Mouse (Mus musculus) liver, postnatal 0 days (tissue): Measurements from ENCODE around the gene Gstm3. TPM values are rescaled to one million over a fixed set of nuclear protein-coding genes. Genes with fewer than 3 reads are reported as not detected.

ENCODE experiments used
- ATAC-seq: fragments of 200-750 bp; cut with Nextera tagmentation; 2 replicates; pipeline ENCODE4 v1.8.0; 2017; ENCODE audit warnings: mild to moderate bottlenecking, moderate library complexity
- DNase-seq: peaks from one replicate; pipeline ENCODE4 v3.0.0-alpha.2; 2016
- H3K27ac ChIP-seq: fragments of 300-500 bp; sonication (generic); 2 replicates; pipeline ENCODE4 v1.5.1; 2014; ENCODE audit warnings: antibody characterized with exemption, moderate library complexity, mild to moderate bottlenecking, low read depth
- H3K27me3 ChIP-seq: fragments of 300-500 bp; sonication (generic); 2 replicates; pipeline ENCODE4 v1.6.1; 2014; ENCODE audit warnings: low read length, control low read depth, mixed read lengths; ENCODE audit not compliant: insufficient read depth
- H3K36me3 ChIP-seq: fragments of 300-500 bp; sonication (generic); replicated peaks from 2 replicates; pipeline ENCODE4 v1.6.1; 2014; ENCODE audit warnings: mild to moderate bottlenecking, control low read depth, low read length, moderate library complexity, mixed read lengths; ENCODE audit not compliant: insufficient read depth
- H3K4me1 ChIP-seq: fragments of 300-500 bp; sonication (generic); 2 replicates; pipeline ENCODE4 v1.6.1; 2014; ENCODE audit warnings: antibody characterized with exemption, mild to moderate bottlenecking, control low read depth; ENCODE audit not compliant: insufficient read depth
- H3K4me2 ChIP-seq: fragments of 300-500 bp; sonication (generic); 2 replicates; pipeline ENCODE4 v1.6.1; 2014; ENCODE audit warnings: low read depth, mild to moderate bottlenecking, low read length, moderate library complexity, mixed read lengths
- H3K4me3 ChIP-seq: fragments of 300-500 bp; sonication (generic); 2 replicates; pipeline ENCODE4 v1.5.1; 2014; ENCODE audit warnings: low read depth, low read length
- H3K9ac ChIP-seq: fragments of 300-500 bp; sonication (generic); replicated peaks from 2 replicates; pipeline ENCODE4 v1.6.1; 2014; ENCODE audit warnings: mild to moderate bottlenecking, moderate library complexity
- H3K9me3 ChIP-seq: fragments of 300-500 bp; sonication (generic); 2 replicates; pipeline ENCODE4 v1.6.1; 2016; ENCODE audit warnings: mild to moderate bottlenecking, control low read depth, low read length, mixed read lengths
- CTCF ChIP-seq: sonication (generic); IDR thresholded peaks from 2 replicates; pipeline ENCODE4 v1.5.1; 2016; ENCODE audit warnings: antibody characterized with exemption, low read depth
- EP300 ChIP-seq: IDR thresholded peaks from 2 replicates; pipeline ENCODE4 v1.6.1; 2016; ENCODE audit warnings: antibody characterized with exemption, low read depth, mild to moderate bottlenecking
- WGBS: fragments of 180-500 bp; shearing (Covaris S2); extraction: QIAGEN DNeasy Blood & Tissue Kit; methylation state at CpG from one replicate; pipeline ENCODE4 v1.1.7; 2014; ENCODE audit not compliant: insufficient replicate concordance; 5-methylcytosine and 5-hydroxymethylcytosine counted together
- polyA plus RNA-seq: library from polyadenylated mRNA; unstranded; fragments of >200 nt; fragmentation: Nextera tagmentation; extraction: Ambion mirVana; gene quantifications from 2 replicates; pipeline ENCODE4 v1.2.1, GENCODE M21; 2015

Gstm3 gene
- polyA plus RNA-seq, 1 experiment from 2014 or later: 1.9 TPM

GRCm38 (mm10) chr3:107935888-107936287, 33.2 kb downstream of the Gstm3 start:
- ATAC-seq: no peak

GRCm38 (mm10) chr3:107935268-107935667, 33.8 kb downstream of the Gstm3 start:
- DNase-seq (no peak), ATAC-seq (no peak)
- Histone ChIP-seq H3K4me3 (no peak overlapping the region), H3K9ac (no peak overlapping the region), H3K36me3 (no peaks in the 10 kb centered on the region), H3K27ac (no peak overlapping the region), H3K4me1 (peaks cover 15% of the 10 kb centered on the region), H3K9me3 (no peaks in the 10 kb centered on the region), H3K27me3 (no peaks in the 10 kb centered on the region), H3K4me2 (no peak overlapping the region)
- 74% methylated on average over 3 of the region's 3 CpGs for WGBS
- no peak for TF ChIP-seq CTCF
- no peak for TF ChIP-seq EP300

More at GRCm38 (mm10) chr3:107935888-107936287, 33.2 kb downstream of the Gstm3 start:
- Histone ChIP-seq H3K27ac (no peak overlapping the region), H3K36me3 (no peaks in the 10 kb centered on the region), H3K9ac (no peak overlapping the region), H3K27me3 (no peaks in the 10 kb centered on the region), H3K4me3 (no peak overlapping the region), H3K4me1 (peaks cover 11% of the 10 kb centered on the region), H3K4me2 (no peak overlapping the region), H3K9me3 (no peaks in the 10 kb centered on the region)
- TF ChIP-seq CTCF (no peak), EP300 (no peak)
- 26% methylated on average over 3 of the region's 3 CpGs for WGBS
- no peak for DNase-seq

GRCm38 (mm10) chr3:107932128-107932527, 37.0 kb downstream of the Gstm3 start:
- Histone ChIP-seq H3K4me2 (no peak overlapping the region), H3K4me1 (peaks cover 13% of the 10 kb centered on the region), H3K4me3 (no peak overlapping the region), H3K36me3 (no peaks in the 10 kb centered on the region), H3K9ac (0 out of 2 replicates have a peak overlapping the region, but pooled peaks have one; percentile 26), H3K27me3 (no peaks in the 10 kb centered on the region), H3K9me3 (no peaks in the 10 kb centered on the region), H3K27ac (peak overlapping the region; percentile 86)
- WGBS: 74% methylated on average over 6 of the region's 6 CpGs
- no peak for DNase-seq
- 0 out of 2 replicates have a peak, but pooled peaks have one; percentile 14 for ATAC-seq
- TF ChIP-seq EP300: no peak
- TF ChIP-seq CTCF: no peak

GRCm38 (mm10) chr3:107931670-107932069, 37.4 kb downstream of the Gstm3 start, which contains the start of gene Gstm7:
Gstm7 (minus strand) TSS chr3:107931817.
- Histone ChIP-seq H3K4me2 (peak within 1 kb of the TSS; percentile 65), H3K4me1 (peaks cover 13% of the 10 kb centered on the region), H3K27me3 (no peaks in the 10 kb centered on the region), H3K9me3 (no peaks in the 10 kb centered on the region), H3K36me3 (no peaks in the 10 kb centered on the region), H3K27ac (peak within 1 kb of the TSS; percentile 86), H3K9ac (peak within 1 kb of the TSS; percentile 26; the same call in 1 of the 2 replicates), H3K4me3 (peak within 1 kb of the TSS; percentile 37)
- DNase-seq: peak; percentile 94
- ATAC-seq: peak; percentile 97
- 7% methylated on average over 10 of the region's 10 CpGs for WGBS
- TF ChIP-seq CTCF: peak; percentile 48
- TF ChIP-seq EP300: peak; percentile 90

GRCm38 (mm10) chr3:107931134-107931533, 37.9 kb downstream of the Gstm3 start:
- H3K9me3 ChIP-seq: no peaks in the 10 kb centered on the region
- no peaks in the 10 kb centered on the region for H3K27me3 ChIP-seq
- 47% methylated on average over 2 of the region's 2 CpGs for WGBS
- peak overlapping the region; percentile 26; the same call in 1 of the 2 replicates for H3K9ac ChIP-seq
- H3K4me1 ChIP-seq: peaks cover 13% of the 10 kb centered on the region
- TF ChIP-seq CTCF (no peak), EP300 (no peak)
- DNase-seq (no peak), ATAC-seq (no peak)
- peak overlapping the region; percentile 65 for H3K4me2 ChIP-seq
- H3K4me3 ChIP-seq: peak overlapping the region; percentile 37
- no peaks in the 10 kb centered on the region for H3K36me3 ChIP-seq
- H3K27ac ChIP-seq: peak overlapping the region; percentile 86

GRCm38 (mm10) chr3:107929731-107930130, 39.4 kb downstream of the Gstm3 start:
- TF ChIP-seq CTCF (no peak), EP300 (no peak)
- H3K36me3 ChIP-seq: no peaks in the 10 kb centered on the region
- ATAC-seq (no peak), DNase-seq (no peak)
- H3K4me3 ChIP-seq: no peak overlapping the region
- H3K4me1 ChIP-seq: peaks cover 13% of the 10 kb centered on the region
- H3K27ac ChIP-seq: no peak overlapping the region
- H3K9ac ChIP-seq: no peak overlapping the region
- H3K9me3 ChIP-seq: no peaks in the 10 kb centered on the region
- no peak overlapping the region for H3K4me2 ChIP-seq
- 66% methylated on average over 4 of the region's 4 CpGs for WGBS
- H3K27me3 ChIP-seq: no peaks in the 10 kb centered on the region
